8 mouse cellular contexts compared by ENCODE assay signal in genomic region chr19:8991871-8992735, GRCm38 (mm10). TPM values are rescaled to one million over a fixed set of nuclear protein-coding genes. Genes with fewer than 3 reads are reported as not detected.
A peak's percentile ranks its signal among the peaks of the same experiment; 100 is the strongest.
DNase-seq lines count a peak whose midpoint lies in the region; ATAC-seq and TF ChIP-seq lines count a peak whose summit lies in the region.

No protein-coding gene starts in this region.

- 69% methylated on average over 13 of the region's 13 CpGs for WGBS in embryonic facial prominence, embryonic 14.5 days
- 15% methylated on average over 13 of the region's 13 CpGs for WGBS in lung, adult 2 months

- DNase-seq in heart, adult 11 months: peak; percentile 97
- DNase-seq in heart, postnatal 25 days (ENCODE audit: low spot score): no peak
- DNase-seq in embryonic facial prominence, embryonic 14.5 days (ENCODE audit: low spot score): peak; percentile 51
- DNase-seq in induced T-regulatory cell, adult 2 months (ENCODE audit: low read depth): peak; percentile 61
- peak; percentile 55 for DNase-seq in lung, adult 2 months
- DNase-seq in right cerebral cortex, postnatal 10 days (ENCODE audit: low spot score in 2 of 2): no peak
- DNase-seq in layer of hippocampus, adult 11-12 months (ENCODE audit: low spot score): no peak
- no peak for DNase-seq in embryo, embryonic 10.5 days (ENCODE audit: low spot score)

- no peak for ATAC-seq in embryonic facial prominence, embryonic 14.5 days (ENCODE audit: low read depth)

- peak overlapping the region; percentile 96 for H3K9ac ChIP-seq in embryonic facial prominence, embryonic 14.5 days (ENCODE audit: low read depth, low read length)

- no peaks in the 10 kb centered on the region for H3K36me3 ChIP-seq in embryonic facial prominence, embryonic 14.5 days (ENCODE audit: control insufficient read depth, insufficient read depth, low read length)

- peaks cover 69% of the 10 kb centered on the region for H3K4me1 ChIP-seq in embryonic facial prominence, embryonic 14.5 days (ENCODE audit: control insufficient read depth, insufficient read depth, low read length)
- H3K4me1 ChIP-seq in lung, adult 2 months (ENCODE audit: control insufficient read depth, insufficient read depth, low read length): peaks cover 23% of the 10 kb centered on the region

- H3K27ac ChIP-seq in embryonic facial prominence, embryonic 14.5 days (replicated peaks; ENCODE audit: low read depth, low read length): peak overlapping the region; percentile 99

- peak overlapping the region; percentile 81 for H3K4me2 ChIP-seq in embryonic facial prominence, embryonic 14.5 days (ENCODE audit: low read depth, low read length)

- intact Hi-C loops in heart, postnatal 25 days (cut with DNase I): loop anchor here (2.0 kb wide), 1 partner anchor 91 kb away; no protein-coding TSS in a partner anchor

- TF ChIP-seq CTCF in lung, adult 2 months (IDR thresholded peaks at IDR 0.05; ENCODE audit: insufficient read depth, low read length): no peak

- H3K4me3 ChIP-seq in embryonic facial prominence, embryonic 14.5 days (ENCODE audit: low read depth, low read length): peak overlapping the region; percentile 92
- H3K4me3 ChIP-seq in lung, adult 2 months (replicated peaks; ENCODE audit: extremely low read depth, low read depth, low read length): peak overlapping the region; percentile 34

- no peaks in the 10 kb centered on the region for H3K27me3 ChIP-seq in embryonic facial prominence, embryonic 14.5 days (replicated peaks; ENCODE audit: control insufficient read depth, insufficient read depth, low read length)

- H3K9me3 ChIP-seq in embryonic facial prominence, embryonic 14.5 days (ENCODE audit: control insufficient read depth, low read length): no peaks in the 10 kb centered on the region

- no peak for TF ChIP-seq POLR2A in lung, adult 2 months (IDR thresholded peaks at IDR 0.05; ENCODE audit: borderline replicate concordance, extremely low read depth, low read depth, low read length)

RNA-seq across cellular contexts. Expression of gene Ahnak, which starts 3.0 kb away (rescaled TPM):
- total RNA-seq in heart, postnatal 25 days (2021): 100 to 1,000 TPM; 283 to 326 TPM
- 44.8 and 57.6 TPM in 2 replicates for polyA plus RNA-seq in embryonic facial prominence, embryonic 14.5 days (2014; fragmentation: Nextera tagmentation; extraction: Ambion mirVana)
- 56.3 and 84.7 TPM in 2 replicates for polyA plus RNA-seq in lung, adult 2 months (2012; rRNA removed)

RNA-seq across cellular contexts. Expression of gene Eef1g, which starts 25.3 kb away (rescaled TPM):
- 100 to 1,000 TPM; 241 to 256 TPM for total RNA-seq in heart, postnatal 25 days (2021)
- 469 and 503 TPM in 2 replicates for polyA plus RNA-seq in embryonic facial prominence, embryonic 14.5 days (2014; fragmentation: Nextera tagmentation; extraction: Ambion mirVana)
- 121 and 206 TPM in 2 replicates for polyA plus RNA-seq in lung, adult 2 months (2012; rRNA removed)

RNA-seq across cellular contexts. Expression of gene Tut1, which starts 38.5 kb away (rescaled TPM):
- total RNA-seq in heart, postnatal 25 days (2021): 1 to 10 TPM; 7.2 to 8.8 TPM
- polyA plus RNA-seq in embryonic facial prominence, embryonic 14.5 days (2014; fragmentation: Nextera tagmentation; extraction: Ambion mirVana): 24.7 and 27.8 TPM in 2 replicates
- 14.9 and 17.9 TPM in 2 replicates for polyA plus RNA-seq in lung, adult 2 months (2012; rRNA removed)

RNA-seq across cellular contexts. Expression of gene Mta2, which starts 50.4 kb away (rescaled TPM):
- 10 to 100 TPM; 29.5 to 32.3 TPM for total RNA-seq in heart, postnatal 25 days (2021)
- polyA plus RNA-seq in embryonic facial prominence, embryonic 14.5 days (2014; fragmentation: Nextera tagmentation; extraction: Ambion mirVana): 39.7 and 43.6 TPM in 2 replicates
- polyA plus RNA-seq in lung, adult 2 months (2012; rRNA removed): 20.0 and 26.9 TPM in 2 replicates

Comparison
In these comparisons a context has a peak if more than half of its experiments do, and no peak if none do; other contexts are left out.
1. DNase-seq: peak in heart, adult 11 months (single experiment), embryonic facial prominence, embryonic 14.5 days (single experiment), induced T-regulatory cell, adult 2 months (single experiment) and lung, adult 2 months (single experiment); none in heart, postnatal 25 days (single experiment), right cerebral cortex, postnatal 10 days (0 of 2), layer of hippocampus, adult 11-12 months (single experiment) and embryo, embryonic 10.5 days (single experiment).